Mouse (Mus musculus): ENCODE measurements around the gene Lrrc75a. TPM values are rescaled to one million over a fixed set of nuclear protein-coding genes. Genes with fewer than 3 reads are reported as not detected.
"Not testable (repeated sequence)": the region's sequence is repeated elsewhere in the genome, so short reads cannot be mapped to it uniquely, and the experiment has no call there.

The Lrrc75a gene
- polyA plus RNA-seq, 1 experiment from 2014 or later, result 8.4 TPM

DNA sequence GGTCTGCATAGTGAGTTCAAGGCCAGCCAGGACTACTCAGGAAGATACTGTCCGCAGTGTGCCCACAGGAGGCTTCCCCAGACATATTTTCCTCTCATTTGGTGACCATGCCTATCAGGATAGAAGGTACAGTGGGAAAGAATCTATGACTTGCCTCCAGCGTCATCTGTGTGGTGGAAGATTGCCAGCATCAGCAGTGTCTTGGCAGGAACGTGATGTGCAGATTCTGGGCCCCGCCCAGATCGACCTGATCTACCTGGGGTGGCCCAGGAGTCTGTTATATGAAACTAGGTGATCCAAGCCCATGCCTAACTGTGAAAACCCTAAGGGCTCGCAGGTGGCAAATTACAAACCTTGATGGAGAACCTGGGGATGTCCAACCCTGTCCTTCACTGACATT is 21.7 kb upstream of the Lrrc75a start:
- no peaks in the 10 kb centered on the region for H3K27me3 ChIP-seq (replicated peaks; ENCODE audit: control insufficient read depth, insufficient read depth, low read length)
- no peaks in the 10 kb centered on the region for H3K36me3 ChIP-seq (ENCODE audit: control insufficient read depth, insufficient read depth, low read length)
- H3K4me3 ChIP-seq (ENCODE audit: low read length), result no peak overlapping the region
- 75% methylated on average over 6 of the region's 6 CpGs for WGBS
- H3K4me1 ChIP-seq (ENCODE audit: control insufficient read depth, insufficient read depth, low read depth, low read length), result no peaks in the 10 kb centered on the region
- H3K9ac ChIP-seq (ENCODE audit: low read depth, low read length), result no peak overlapping the region
- no peak for ATAC-seq
- no peak overlapping the region for H3K27ac ChIP-seq (ENCODE audit: low read depth, low read length)
- H3K4me2 ChIP-seq (ENCODE audit: low read length), result no peak overlapping the region
- H3K9me3 ChIP-seq (ENCODE audit: control insufficient read depth, low read length), result no peaks in the 10 kb centered on the region

DNA sequence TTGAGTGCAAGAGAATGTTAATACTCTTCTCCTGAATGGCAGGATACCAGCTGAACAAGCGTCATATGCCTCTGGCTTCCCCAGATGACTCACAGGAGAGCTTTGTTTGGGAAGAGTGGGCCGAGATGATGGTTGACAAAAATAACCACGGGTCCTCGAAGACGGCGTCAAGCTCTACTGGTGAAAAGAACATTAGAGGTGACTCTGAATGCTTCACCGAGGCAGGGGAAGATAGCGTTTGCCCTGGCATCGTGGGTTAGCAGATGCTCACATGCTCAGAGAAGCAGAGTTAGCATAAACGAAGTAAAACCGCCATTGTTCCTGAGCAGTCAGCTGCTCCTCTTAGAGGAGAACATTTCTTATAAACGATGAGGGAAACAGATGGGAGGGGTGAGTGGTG is 21.1 kb upstream of the Lrrc75a start:
- ATAC-seq, result no peak
- 53% methylated on average over 12 of the region's 12 CpGs for WGBS
- Histone ChIP-seq H3K36me3 (ENCODE audit: control insufficient read depth, insufficient read depth, low read length) (no peaks in the 10 kb centered on the region), H3K4me3 (ENCODE audit: low read length) (no peak overlapping the region), H3K9me3 (ENCODE audit: control insufficient read depth, low read length) (no peaks in the 10 kb centered on the region), H3K27ac (ENCODE audit: low read depth, low read length) (no peak overlapping the region), H3K4me1 (ENCODE audit: control insufficient read depth, insufficient read depth, low read depth, low read length) (no peaks in the 10 kb centered on the region), H3K27me3 (replicated peaks; ENCODE audit: control insufficient read depth, insufficient read depth, low read length) (no peaks in the 10 kb centered on the region), H3K4me2 (ENCODE audit: low read length) (no peak overlapping the region), H3K9ac (ENCODE audit: low read depth, low read length) (no peak overlapping the region)

DNA sequence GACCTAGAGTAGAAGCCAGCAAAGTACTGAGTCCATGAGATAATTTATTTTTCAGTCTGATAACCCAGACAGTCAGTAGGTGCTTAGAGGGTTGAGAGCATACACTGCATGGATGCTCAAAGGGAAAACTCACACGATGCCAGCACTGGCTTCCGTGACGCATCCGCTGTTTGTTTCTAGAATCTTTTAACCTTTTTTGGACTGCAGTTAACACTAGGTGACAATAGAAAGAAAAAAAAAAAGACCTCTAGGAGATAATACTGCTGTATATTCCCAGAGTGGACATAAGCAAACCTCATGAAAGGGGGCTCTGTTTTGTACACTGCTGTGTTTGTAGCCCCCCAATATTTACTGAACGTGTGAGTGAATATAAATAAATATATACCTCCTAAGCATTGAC is 20.7 kb upstream of the Lrrc75a start:
- H3K4me2 ChIP-seq (ENCODE audit: low read length), result no peak overlapping the region

DNA sequence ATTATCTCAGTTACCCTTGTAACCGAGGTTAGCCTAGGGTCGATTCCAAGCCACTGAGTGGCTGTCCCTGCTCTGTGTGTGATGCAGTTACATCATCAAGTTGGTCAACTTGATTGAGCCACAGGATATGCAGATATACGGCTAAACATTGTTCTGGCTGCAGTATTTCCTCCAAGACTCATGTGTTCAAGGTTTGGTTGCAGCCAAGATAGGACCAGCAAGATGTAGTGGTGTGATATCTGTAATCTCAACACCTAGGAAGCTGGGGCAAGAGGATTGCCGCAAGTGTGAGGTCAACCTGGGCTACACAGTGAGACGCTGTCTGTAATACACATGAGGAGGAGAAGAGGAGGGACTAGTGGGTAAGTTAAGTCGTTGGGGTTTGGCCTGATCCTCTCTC is 15.9 kb upstream of the Lrrc75a start:
- Histone ChIP-seq H3K9ac (ENCODE audit: low read depth, low read length) (no peak overlapping the region), H3K4me3 (ENCODE audit: low read length) (no peak overlapping the region), H3K27me3 (replicated peaks; ENCODE audit: control insufficient read depth, insufficient read depth, low read length) (no peaks in the 10 kb centered on the region), H3K4me2 (ENCODE audit: low read length) (no peak overlapping the region), H3K36me3 (ENCODE audit: control insufficient read depth, insufficient read depth, low read length) (no peaks in the 10 kb centered on the region), H3K9me3 (ENCODE audit: control insufficient read depth, low read length) (no peaks in the 10 kb centered on the region), H3K27ac (ENCODE audit: low read depth, low read length) (no peak overlapping the region), H3K4me1 (ENCODE audit: control insufficient read depth, insufficient read depth, low read depth, low read length) (no peaks in the 10 kb centered on the region)
- 87% methylated on average over 6 of the region's 6 CpGs for WGBS
- ATAC-seq, result no peak

More for the DNA sequence above, 20.7 kb upstream of the Lrrc75a start:
- Histone ChIP-seq H3K27me3 (replicated peaks; ENCODE audit: control insufficient read depth, insufficient read depth, low read length) (no peaks in the 10 kb centered on the region), H3K36me3 (ENCODE audit: control insufficient read depth, insufficient read depth, low read length) (no peaks in the 10 kb centered on the region), H3K4me3 (ENCODE audit: low read length) (no peak overlapping the region), H3K9ac (ENCODE audit: low read depth, low read length) (no peak overlapping the region), H3K27ac (ENCODE audit: low read depth, low read length) (no peak overlapping the region), H3K9me3 (ENCODE audit: control insufficient read depth, low read length) (no peaks in the 10 kb centered on the region), H3K4me1 (ENCODE audit: control insufficient read depth, insufficient read depth, low read depth, low read length) (no peaks in the 10 kb centered on the region)
- WGBS, result 87% methylated on average over 5 of the region's 5 CpGs
- no peak for ATAC-seq

DNA sequence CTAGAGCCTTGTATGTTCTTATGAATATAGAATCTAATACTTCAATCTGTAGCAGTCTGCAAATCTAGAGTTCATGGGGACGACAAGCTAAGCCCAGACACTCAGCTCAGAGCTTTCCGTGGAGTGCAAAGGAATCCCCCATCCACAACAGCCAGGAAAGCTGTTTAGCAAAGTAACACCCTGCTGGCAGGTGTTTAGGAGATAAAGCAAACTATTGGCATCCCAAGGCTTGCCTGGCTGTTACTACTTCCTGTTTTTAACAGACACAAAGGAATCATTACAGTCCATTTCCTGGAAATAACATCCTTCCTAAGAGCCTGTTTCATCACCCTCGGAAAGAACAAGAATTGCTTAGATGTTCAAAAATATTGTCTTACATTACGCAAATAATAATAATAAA is 12.6 kb upstream of the Lrrc75a start:
- no peak overlapping the region for H3K4me2 ChIP-seq (ENCODE audit: low read length)
- no peaks in the 10 kb centered on the region for H3K9me3 ChIP-seq (ENCODE audit: control insufficient read depth, low read length)
- ATAC-seq, result no peak
- H3K4me1 ChIP-seq (ENCODE audit: control insufficient read depth, insufficient read depth, low read depth, low read length), result no peaks in the 10 kb centered on the region
- no peak overlapping the region for H3K27ac ChIP-seq (ENCODE audit: low read depth, low read length)
- H3K9ac ChIP-seq (ENCODE audit: low read depth, low read length), result no peak overlapping the region
- H3K4me3 ChIP-seq (ENCODE audit: low read length), result no peak overlapping the region
- 59% methylated on average over 4 of the region's 4 CpGs for WGBS
- H3K27me3 ChIP-seq (replicated peaks; ENCODE audit: control insufficient read depth, insufficient read depth, low read length), result no peaks in the 10 kb centered on the region
- no peaks in the 10 kb centered on the region for H3K36me3 ChIP-seq (ENCODE audit: control insufficient read depth, insufficient read depth, low read length)

DNA sequence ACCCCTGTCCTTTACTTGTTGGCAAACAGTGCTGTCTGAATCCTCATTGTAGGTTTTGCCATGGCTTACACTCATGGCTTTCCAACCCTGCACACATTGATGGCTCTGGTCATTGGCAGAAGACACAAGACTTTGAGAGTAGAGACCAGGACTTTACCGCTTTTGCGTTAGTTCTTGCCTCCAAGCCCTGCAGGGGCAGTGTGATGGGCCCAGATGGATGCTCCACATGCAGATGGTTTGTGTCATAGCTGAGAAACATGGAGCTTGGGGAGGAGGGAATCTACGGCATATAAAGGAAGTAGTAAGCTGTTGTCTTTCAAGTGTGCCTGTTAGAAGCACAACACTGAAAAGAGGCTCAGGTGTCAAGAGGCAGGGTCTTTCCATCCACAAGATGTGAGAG is 3.8 kb upstream of the Lrrc75a start:
- Histone ChIP-seq H3K9me3 (ENCODE audit: control insufficient read depth, low read length) (no peaks in the 10 kb centered on the region), H3K9ac (ENCODE audit: low read depth, low read length) (no peak overlapping the region), H3K4me1 (ENCODE audit: control insufficient read depth, insufficient read depth, low read depth, low read length) (peaks cover 6% of the 10 kb centered on the region), H3K36me3 (ENCODE audit: control insufficient read depth, insufficient read depth, low read length) (no peaks in the 10 kb centered on the region), H3K27ac (ENCODE audit: low read depth, low read length) (no peak overlapping the region), H3K4me3 (ENCODE audit: low read length) (no peak overlapping the region), H3K4me2 (ENCODE audit: low read length) (no peak overlapping the region), H3K27me3 (replicated peaks; ENCODE audit: control insufficient read depth, insufficient read depth, low read length) (no peaks in the 10 kb centered on the region)
- WGBS, result 83% methylated on average over 3 of the region's 3 CpGs
- no peak for ATAC-seq

DNA sequence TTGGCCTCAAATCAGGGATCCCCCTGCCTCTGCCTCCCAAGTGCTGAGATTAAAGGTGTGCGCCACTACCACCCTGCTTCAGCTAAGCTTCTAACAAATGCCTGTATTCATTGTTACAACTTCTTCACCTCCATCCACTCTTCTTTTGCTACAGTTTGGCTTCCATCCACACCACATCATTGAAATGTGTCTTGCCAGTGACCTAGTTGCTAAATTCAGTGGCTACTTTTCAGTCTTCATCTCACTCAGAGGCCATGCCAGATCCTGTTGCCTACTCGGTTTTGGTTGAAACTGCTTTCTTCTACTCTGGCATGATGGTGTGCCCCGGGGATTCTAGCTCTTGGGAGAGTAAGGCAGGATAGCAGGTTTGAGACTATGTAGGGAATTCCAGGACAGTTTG is 3.2 kb upstream of the Lrrc75a start:
- 93% methylated on average over 3 of the region's 3 CpGs for WGBS
- H3K4me3 ChIP-seq (ENCODE audit: low read length), result no peak overlapping the region
- H3K36me3 ChIP-seq (ENCODE audit: control insufficient read depth, insufficient read depth, low read length), result no peaks in the 10 kb centered on the region
- no peak overlapping the region for H3K9ac ChIP-seq (ENCODE audit: low read depth, low read length)
- H3K9me3 ChIP-seq (ENCODE audit: control insufficient read depth, low read length), result no peaks in the 10 kb centered on the region
- no peak overlapping the region for H3K4me2 ChIP-seq (ENCODE audit: low read length)
- peaks cover 11% of the 10 kb centered on the region for H3K4me1 ChIP-seq (ENCODE audit: control insufficient read depth, insufficient read depth, low read depth, low read length)
- H3K27ac ChIP-seq (ENCODE audit: low read depth, low read length), result no peak overlapping the region
- no peak for ATAC-seq
- no peaks in the 10 kb centered on the region for H3K27me3 ChIP-seq (replicated peaks; ENCODE audit: control insufficient read depth, insufficient read depth, low read length)

DNA sequence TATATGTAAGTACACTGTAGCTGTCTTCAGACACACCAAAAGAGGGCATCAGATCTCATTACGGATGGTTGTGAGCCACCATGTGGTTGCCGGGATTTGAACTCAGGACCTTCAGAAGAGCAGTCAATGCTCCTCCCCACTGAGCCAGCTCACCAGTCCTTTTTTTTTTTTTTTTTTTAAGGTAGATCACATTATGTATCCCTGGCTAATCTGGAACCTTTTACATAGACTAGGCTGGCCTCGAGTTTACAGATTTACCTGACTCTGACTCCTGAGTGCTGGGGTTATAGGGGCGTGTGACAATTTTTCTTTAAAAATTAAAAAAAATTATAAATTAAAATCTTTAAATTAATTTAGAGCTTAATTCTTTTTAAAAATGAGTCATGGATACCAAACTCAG is 1.5 kb upstream of the Lrrc75a start:
- H3K36me3 ChIP-seq (ENCODE audit: control insufficient read depth, insufficient read depth, low read length); H3K4me2 ChIP-seq (ENCODE audit: low read length); ATAC-seq; H3K27ac ChIP-seq (ENCODE audit: low read depth, low read length); H3K4me3 ChIP-seq (ENCODE audit: low read length); H3K9ac ChIP-seq (ENCODE audit: low read depth, low read length); H3K9me3 ChIP-seq (ENCODE audit: control insufficient read depth, low read length); H3K27me3 ChIP-seq (replicated peaks; ENCODE audit: control insufficient read depth, insufficient read depth, low read length): not testable (repeated sequence)
- WGBS, result 77% methylated on average over 4 of the region's 4 CpGs
- H3K4me1 ChIP-seq (ENCODE audit: control insufficient read depth, insufficient read depth, low read depth, low read length), result peaks cover 29% of the 10 kb centered on the region

DNA sequence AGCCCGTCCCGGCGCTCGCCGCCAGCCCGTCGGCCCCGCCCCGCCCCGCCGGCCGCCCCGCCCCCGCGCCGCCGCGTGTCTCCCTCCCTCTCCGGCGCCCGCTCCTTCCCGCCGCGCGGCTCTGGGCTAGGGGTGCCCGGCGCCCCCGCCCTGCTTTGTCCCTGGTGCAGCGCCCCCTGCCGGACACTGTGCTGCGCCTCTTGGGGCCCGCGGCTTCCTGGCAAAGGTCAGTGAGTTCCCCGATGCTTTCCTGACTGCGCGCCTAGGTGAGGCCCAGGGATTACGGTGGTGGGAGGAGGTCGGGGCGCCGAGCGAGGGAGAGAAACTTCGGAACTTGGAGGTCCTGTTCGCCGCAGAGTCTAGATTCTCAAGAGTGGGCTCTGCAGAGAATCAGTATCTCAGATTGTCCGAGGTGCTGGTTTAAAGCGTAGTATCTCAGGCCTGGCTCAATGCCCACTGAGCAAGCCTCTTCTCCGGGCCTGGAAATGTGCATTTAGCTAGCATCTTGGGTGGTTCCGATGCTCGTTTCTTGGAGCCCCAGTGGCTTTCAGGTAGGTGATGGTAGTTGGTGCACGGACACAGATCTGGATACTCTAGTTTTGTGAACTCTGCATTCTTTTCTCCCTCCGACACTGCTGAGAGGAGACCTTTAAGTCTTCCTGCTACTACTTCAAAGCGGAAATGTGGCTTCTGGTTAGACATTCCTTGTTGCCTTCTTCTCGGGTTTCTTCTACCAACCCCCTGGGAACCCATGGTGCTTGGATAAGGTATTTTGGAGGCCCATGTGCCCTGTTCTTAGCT is 468 bp upstream of the Lrrc75a start, which contains the start of gene Mmgt2:
Mmgt2 (plus strand) TSS at position 74 of the 801 bp plus-strand sequence.
- Histone ChIP-seq H3K9me3 (ENCODE audit: control insufficient read depth, low read length) (no peaks in the 10 kb centered on the region), H3K27me3 (replicated peaks; ENCODE audit: control insufficient read depth, insufficient read depth, low read length) (no peaks in the 10 kb centered on the region), H3K36me3 (ENCODE audit: control insufficient read depth, insufficient read depth, low read length) (no peaks in the 10 kb centered on the region), H3K4me3 (ENCODE audit: low read length) (peak within 1 kb of the TSS; percentile 80), H3K27ac (ENCODE audit: low read depth, low read length) (peak within 1 kb of the TSS; percentile 78), H3K9ac (ENCODE audit: low read depth, low read length) (peak within 1 kb of the TSS; percentile 88), H3K4me1 (ENCODE audit: control insufficient read depth, insufficient read depth, low read depth, low read length) (peaks cover 32% of the 10 kb centered on the region), H3K4me2 (ENCODE audit: low read length) (peak within 1 kb of the TSS; percentile 93)
- ATAC-seq, result peak; percentile 85
- WGBS, result 1% methylated on average over 45 of the region's 53 CpGs

All from hindbrain, embryonic 16.5 days (tissue).